Mouse (Mus musculus): ENCODE measurements at regions not wholly inside any gene's neighbourhood (a gene's known extent, or its start where the extent isn't known, plus 50 kb on each side); places are given as distances from the start of the nearest gene placed in this dataset.

DNA sequence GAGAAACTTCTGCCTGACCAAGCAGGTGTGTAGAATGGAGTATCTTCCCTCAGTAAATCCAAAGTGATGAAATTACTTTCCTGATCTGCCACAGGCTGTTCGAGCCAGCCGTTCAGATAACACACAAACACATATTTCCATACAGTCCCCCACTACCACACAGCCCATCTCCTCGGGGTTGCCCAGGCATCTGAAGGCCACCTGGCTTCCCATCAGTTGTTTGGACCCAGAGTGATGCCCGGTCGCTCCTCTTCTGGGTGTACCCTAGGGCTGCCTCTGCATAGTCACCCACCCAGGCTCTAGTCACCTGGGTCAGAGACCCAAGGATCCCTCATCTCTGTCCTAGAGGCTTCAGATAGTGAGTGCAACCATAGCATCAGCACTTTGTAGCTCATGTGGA, 107.9 kb downstream of the CK137956 start:
- H3K27ac ChIP-seq (replicated peaks), result no peak overlapping the region
- WGBS, result 75% methylated on average over 5 of the region's 5 CpGs
- no peaks in the 10 kb centered on the region for H3K9me3 ChIP-seq
- no peaks in the 10 kb centered on the region for H3K36me3 ChIP-seq
- no peak overlapping the region for H3K4me2 ChIP-seq
- H3K9ac ChIP-seq, result no peak overlapping the region
- H3K4me1 ChIP-seq, result no peaks in the 10 kb centered on the region
- no peak overlapping the region for H3K4me3 ChIP-seq
- H3K27me3 ChIP-seq (replicated peaks), result no peaks in the 10 kb centered on the region
- no peak for ATAC-seq (ENCODE audit: extremely low read depth, insufficient number of reproducible peaks, low FRiP score, low TSS enrichment)

DNA sequence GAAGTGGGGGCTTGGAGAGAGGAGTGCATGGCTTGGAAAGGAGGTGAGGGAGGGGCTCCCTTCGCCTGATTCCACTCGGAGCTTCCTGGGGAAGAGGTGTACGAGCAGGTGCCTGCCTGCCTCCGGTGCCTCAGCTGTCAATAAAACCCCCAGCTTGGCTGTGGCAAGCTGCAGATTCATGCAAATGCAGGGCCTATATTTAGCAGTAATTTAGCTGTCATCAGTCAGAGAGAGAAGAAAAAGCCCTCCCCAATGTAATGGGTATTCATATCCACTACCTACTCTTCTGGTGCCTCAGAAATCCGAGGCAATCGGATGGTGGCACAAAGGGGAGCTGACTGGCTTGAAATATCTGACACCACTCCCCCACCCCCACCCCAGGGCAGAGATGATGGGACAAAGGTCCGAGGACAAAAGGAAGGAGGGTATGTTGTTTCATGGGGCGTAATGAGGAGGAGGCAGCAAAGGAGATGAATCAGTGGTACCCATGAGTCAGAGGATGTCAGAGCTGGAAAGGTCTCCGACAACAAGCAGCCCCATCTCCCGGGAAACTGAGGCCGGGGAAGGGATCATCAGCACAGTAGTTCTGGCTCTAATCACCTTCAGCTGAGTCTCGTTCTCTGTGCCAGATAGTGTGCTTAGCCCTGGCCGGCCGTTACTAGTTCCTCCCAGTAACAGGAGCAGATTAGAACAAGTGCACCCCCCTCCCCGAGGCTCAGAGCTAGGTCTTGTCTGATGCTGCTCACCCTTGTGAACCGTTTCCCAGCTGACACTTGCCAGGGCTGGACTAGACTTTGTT, 109.2 kb downstream of the CK137956 start:
- Histone ChIP-seq H3K4me1 (no peaks in the 10 kb centered on the region), H3K4me3 (no peak overlapping the region), H3K27ac (replicated peaks) (no peak overlapping the region), H3K27me3 (replicated peaks) (no peaks in the 10 kb centered on the region), H3K36me3 (no peaks in the 10 kb centered on the region), H3K4me2 (no peak overlapping the region), H3K9me3 (no peaks in the 10 kb centered on the region), H3K9ac (no peak overlapping the region)
- ATAC-seq (ENCODE audit: extremely low read depth, insufficient number of reproducible peaks, low FRiP score, low TSS enrichment), result no peak
- WGBS, result 51% methylated on average over 16 of the region's 16 CpGs

DNA sequence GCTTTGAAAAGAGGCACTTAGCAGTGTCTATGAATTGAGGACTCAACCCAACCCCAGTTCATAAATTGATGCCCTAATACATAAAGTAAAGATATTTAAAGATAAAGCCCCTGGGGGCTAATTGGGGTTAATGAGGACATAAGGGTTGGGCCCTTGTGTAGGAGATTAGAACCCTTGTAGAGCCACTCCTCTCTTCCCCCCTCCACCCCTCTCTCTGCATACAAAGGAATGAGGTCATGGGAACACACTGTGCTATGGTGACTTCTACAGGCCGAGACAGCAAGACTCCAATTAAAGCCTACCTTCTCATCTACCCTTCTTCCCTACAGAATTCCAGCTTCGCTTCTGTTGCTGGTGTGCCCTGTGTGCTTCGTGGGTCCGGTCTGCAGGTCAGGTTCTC, 110.5 kb downstream of the CK137956 start:
- Histone ChIP-seq H3K27ac (replicated peaks) (no peak overlapping the region), H3K4me2 (no peak overlapping the region), H3K27me3 (replicated peaks) (no peaks in the 10 kb centered on the region), H3K4me3 (no peak overlapping the region), H3K4me1 (no peaks in the 10 kb centered on the region), H3K9me3 (no peaks in the 10 kb centered on the region), H3K9ac (no peak overlapping the region), H3K36me3 (no peaks in the 10 kb centered on the region)
- WGBS, result 78% methylated on average over 4 of the region's 4 CpGs
- ATAC-seq (ENCODE audit: extremely low read depth, insufficient number of reproducible peaks, low FRiP score, low TSS enrichment), result no peak

DNA sequence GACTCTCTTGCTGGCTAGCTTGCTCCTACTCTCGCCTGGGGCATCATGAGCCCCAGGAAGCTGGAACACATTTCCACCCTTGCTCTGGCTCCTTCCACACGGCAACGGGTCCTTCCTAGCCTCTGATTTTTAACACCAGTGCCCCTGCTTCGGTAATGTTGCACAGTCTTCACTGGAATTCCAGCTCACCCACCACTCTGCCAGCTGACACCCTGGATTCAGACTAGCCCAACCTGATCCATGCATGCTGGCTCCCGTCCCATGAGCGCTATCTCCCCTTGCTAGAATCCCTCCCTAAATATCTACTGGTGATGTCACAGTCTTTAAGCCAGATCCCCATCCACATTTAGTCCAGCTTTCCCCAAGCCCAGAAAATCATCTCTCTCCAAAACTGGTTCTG, 111.2 kb downstream of the CK137956 start:
- Histone ChIP-seq H3K4me2 (no peak overlapping the region), H3K27ac (replicated peaks) (no peak overlapping the region), H3K9ac (no peak overlapping the region), H3K4me3 (no peak overlapping the region), H3K9me3 (no peaks in the 10 kb centered on the region), H3K27me3 (replicated peaks) (no peaks in the 10 kb centered on the region), H3K4me1 (no peaks in the 10 kb centered on the region), H3K36me3 (no peaks in the 10 kb centered on the region)
- 59% methylated on average over 6 of the region's 6 CpGs for WGBS
- no peak for ATAC-seq (ENCODE audit: extremely low read depth, insufficient number of reproducible peaks, low FRiP score, low TSS enrichment)

DNA sequence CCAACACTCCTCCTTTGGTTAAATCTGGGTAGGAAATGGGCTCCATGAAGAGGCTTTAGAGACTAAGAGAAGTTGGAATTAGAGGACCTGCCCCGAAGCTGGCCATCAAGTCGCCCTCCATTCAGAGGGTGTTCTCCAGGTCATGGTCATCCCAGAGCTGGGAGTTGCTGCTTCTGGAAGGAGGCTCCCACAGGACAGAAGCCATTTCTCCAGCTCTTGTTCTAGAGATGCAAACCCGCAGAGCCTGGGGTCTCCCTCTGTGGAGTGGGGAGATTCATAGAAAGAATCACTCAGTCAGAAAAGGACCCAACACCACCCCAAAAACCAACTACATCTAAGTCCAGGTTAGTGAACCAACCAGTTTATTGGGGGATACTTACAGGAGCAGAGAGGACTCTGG, 112.2 kb downstream of the CK137956 start:
- Histone ChIP-seq H3K4me2 (no peak overlapping the region), H3K9me3 (no peaks in the 10 kb centered on the region), H3K36me3 (no peaks in the 10 kb centered on the region), H3K9ac (no peak overlapping the region), H3K27ac (replicated peaks) (no peak overlapping the region), H3K27me3 (replicated peaks) (no peaks in the 10 kb centered on the region), H3K4me1 (no peaks in the 10 kb centered on the region), H3K4me3 (no peak overlapping the region)
- 66% methylated on average over 3 of the region's 3 CpGs for WGBS
- no peak for ATAC-seq (ENCODE audit: extremely low read depth, insufficient number of reproducible peaks, low FRiP score, low TSS enrichment)

DNA sequence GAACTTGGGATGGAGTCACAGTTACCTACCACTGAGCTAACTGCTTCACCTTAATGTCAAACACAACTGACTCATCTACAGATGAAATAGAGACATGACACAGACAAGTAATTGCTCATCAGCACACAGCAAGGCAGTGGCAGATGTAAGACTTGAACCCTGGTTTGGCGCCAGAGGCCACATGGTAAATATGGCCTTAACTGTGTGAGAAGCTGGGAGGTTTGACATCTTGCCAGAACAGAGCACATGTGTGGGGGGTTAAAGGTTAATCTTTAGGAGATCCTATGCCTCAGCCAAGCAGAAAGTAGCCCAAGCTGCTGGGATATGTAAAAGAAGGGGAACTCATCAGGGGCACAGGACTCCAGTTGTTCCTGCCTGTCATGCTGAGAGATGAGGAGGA, 114.9 kb downstream of the CK137956 start:
- WGBS, result 67% methylated on average over 1 of the region's 1 CpGs
- no peak overlapping the region for H3K9ac ChIP-seq
- no peak overlapping the region for H3K4me3 ChIP-seq
- H3K36me3 ChIP-seq, result no peaks in the 10 kb centered on the region
- no peaks in the 10 kb centered on the region for H3K27me3 ChIP-seq (replicated peaks)
- H3K4me1 ChIP-seq, result no peaks in the 10 kb centered on the region
- H3K9me3 ChIP-seq, result 0 out of 2 replicates have a peak, but pooled peaks cover 8% of the 10 kb centered on the region
- ATAC-seq (ENCODE audit: extremely low read depth, insufficient number of reproducible peaks, low FRiP score, low TSS enrichment), result no peak
- no peak overlapping the region for H3K4me2 ChIP-seq
- no peak overlapping the region for H3K27ac ChIP-seq (replicated peaks)

DNA sequence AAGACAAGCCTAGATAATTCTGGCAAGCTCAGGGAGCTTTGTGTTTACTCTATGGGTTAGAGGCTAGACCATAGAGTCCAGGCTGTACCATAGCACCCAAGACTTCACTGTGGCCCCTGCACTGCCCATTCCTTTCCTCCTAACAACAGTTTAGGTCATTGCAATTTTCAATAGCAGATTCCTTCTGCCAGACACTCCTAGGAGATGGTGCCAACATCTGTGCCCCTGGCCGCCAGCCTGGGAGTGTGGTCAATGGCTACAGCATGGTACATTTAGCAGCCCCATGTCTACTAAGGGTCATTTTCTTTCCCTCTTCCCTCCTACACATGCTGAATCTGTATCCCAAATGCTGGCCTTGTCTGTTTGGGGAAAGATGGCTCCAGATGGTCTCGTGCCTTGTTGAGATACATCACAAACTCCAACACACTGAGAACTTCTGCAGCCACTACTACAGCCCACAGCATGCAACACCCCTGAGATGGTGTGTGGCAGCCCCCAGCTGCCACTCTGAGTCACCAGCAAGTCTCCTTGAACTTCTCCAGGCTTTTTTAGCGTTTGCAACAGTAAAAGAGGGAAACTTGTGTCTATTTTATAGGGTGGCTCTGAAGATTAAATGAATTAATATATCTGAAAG, 115.9 kb downstream of the CK137956 start:
- no peaks in the 10 kb centered on the region for H3K27me3 ChIP-seq (replicated peaks)
- ATAC-seq (ENCODE audit: extremely low read depth, insufficient number of reproducible peaks, low FRiP score, low TSS enrichment), result no peak
- no peaks in the 10 kb centered on the region for H3K4me1 ChIP-seq
- H3K9me3 ChIP-seq, result 0 out of 2 replicates have a peak, but pooled peaks cover 8% of the 10 kb centered on the region
- 70% methylated on average over 3 of the region's 3 CpGs for WGBS
- no peak overlapping the region for H3K4me3 ChIP-seq
- H3K4me2 ChIP-seq, result no peak overlapping the region
- no peaks in the 10 kb centered on the region for H3K36me3 ChIP-seq
- no peak overlapping the region for H3K27ac ChIP-seq (replicated peaks)
- no peak overlapping the region for H3K9ac ChIP-seq

DNA sequence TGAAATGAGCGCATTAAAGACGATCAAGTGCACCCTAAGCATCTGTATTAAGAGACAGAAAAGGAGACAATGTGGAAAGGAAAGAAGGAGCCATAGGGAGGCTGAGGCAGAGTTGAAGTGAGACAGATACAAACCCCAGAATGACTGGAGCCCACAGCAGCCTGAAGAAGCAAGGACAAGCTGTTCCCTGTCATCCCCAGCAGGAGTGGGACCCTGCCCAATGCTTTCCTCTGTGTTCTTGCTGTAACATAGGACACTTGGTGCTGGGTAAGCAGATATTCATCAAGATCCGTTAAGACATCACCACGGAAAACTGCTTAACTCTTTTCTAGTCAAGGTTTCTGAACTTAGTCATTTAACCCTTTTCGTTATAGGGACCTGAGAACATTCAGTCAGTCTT, 121.4 kb downstream of the CK137956 start:
- Histone ChIP-seq H3K4me3 (no peak overlapping the region), H3K9me3 (0 out of 2 replicates have a peak, but pooled peaks cover 8% of the 10 kb centered on the region), H3K4me2 (no peak overlapping the region), H3K9ac (no peak overlapping the region), H3K36me3 (no peaks in the 10 kb centered on the region), H3K27me3 (replicated peaks) (no peaks in the 10 kb centered on the region), H3K27ac (replicated peaks) (no peak overlapping the region), H3K4me1 (no peaks in the 10 kb centered on the region)
- ATAC-seq (ENCODE audit: extremely low read depth, insufficient number of reproducible peaks, low FRiP score, low TSS enrichment), result no peak
- 73% methylated on average over 5 of the region's 5 CpGs for WGBS

DNA sequence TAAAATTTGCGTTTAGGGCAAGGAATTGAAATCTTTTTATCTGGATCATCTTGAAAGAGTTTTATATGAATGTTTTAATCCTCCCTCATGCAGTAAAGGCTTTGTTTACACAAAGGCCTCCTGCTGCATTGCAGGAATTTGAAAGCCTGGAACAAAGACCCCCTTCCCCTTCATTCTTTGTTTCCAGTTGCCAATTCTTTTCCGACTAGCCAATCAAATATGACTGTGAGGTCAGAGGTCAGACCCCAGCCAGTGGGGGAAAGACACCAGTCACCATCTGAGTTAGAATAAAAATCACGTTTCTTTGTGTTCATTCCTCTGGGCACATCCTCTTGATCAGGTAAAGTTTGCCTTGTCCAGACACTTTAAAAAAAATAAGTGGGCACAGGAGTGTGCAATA, 124.4 kb downstream of the CK137956 start:
- WGBS, result 52% methylated on average over 3 of the region's 3 CpGs
- H3K27ac ChIP-seq (replicated peaks), result no peak overlapping the region
- H3K36me3 ChIP-seq, result no peaks in the 10 kb centered on the region
- H3K4me2 ChIP-seq, result no peak overlapping the region
- no peaks in the 10 kb centered on the region for H3K27me3 ChIP-seq (replicated peaks)
- no peaks in the 10 kb centered on the region for H3K4me1 ChIP-seq
- H3K4me3 ChIP-seq, result no peak overlapping the region
- H3K9ac ChIP-seq, result no peak overlapping the region
- ATAC-seq (ENCODE audit: extremely low read depth, insufficient number of reproducible peaks, low FRiP score, low TSS enrichment), result no peak
- H3K9me3 ChIP-seq, result no peaks in the 10 kb centered on the region

DNA sequence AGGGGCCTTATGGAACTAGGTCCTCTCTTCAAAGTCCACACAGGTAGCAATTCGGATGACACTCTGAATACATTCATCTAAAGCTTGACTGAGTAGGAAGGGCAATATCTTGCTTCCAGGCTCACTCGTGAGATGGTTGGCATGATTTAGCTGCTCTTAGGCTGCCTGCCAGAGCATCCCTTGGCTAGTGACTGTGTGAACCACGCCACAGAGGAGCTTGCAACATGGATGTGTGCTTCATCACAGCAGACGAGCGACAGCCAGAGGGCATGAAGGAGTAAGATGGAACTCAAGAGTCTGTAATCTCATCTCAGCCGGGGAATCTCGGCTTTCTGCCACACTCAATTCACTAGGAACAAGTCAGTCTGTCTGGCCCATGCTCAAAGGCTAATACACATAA, 127.3 kb downstream of the CK137956 start:
- Histone ChIP-seq H3K4me2 (no peak overlapping the region), H3K9ac (no peak overlapping the region), H3K9me3 (peaks cover 3% of the 10 kb centered on the region; the same call in 1 of the 2 replicates), H3K4me3 (no peak overlapping the region), H3K36me3 (no peaks in the 10 kb centered on the region), H3K27ac (replicated peaks) (no peak overlapping the region), H3K4me1 (no peaks in the 10 kb centered on the region), H3K27me3 (replicated peaks) (no peaks in the 10 kb centered on the region)
- no peak for ATAC-seq (ENCODE audit: extremely low read depth, insufficient number of reproducible peaks, low FRiP score, low TSS enrichment)
- 60% methylated on average over 7 of the region's 7 CpGs for WGBS

DNA sequence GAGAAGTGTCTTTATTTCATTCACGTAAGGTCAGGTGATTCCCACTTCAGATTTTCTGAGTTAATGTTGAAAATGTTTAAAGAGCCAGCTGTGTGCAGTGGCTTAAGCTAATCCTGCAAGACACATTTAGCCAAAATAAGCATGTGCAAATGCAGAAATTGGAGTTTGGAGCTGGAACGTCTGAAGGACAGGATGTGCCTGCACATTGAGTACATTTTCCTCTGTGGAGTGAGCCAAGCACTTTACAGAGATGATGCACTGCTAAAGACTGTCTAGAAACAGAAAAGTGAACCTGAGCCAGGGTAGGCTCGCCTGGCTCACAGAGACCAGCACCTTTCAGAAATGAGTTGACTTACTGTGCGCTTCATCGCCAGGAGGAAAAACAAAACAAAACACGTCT, 137.1 kb downstream of the CK137956 start:
- 76% methylated on average over 6 of the region's 6 CpGs for WGBS
- no peaks in the 10 kb centered on the region for H3K4me1 ChIP-seq
- ATAC-seq (ENCODE audit: extremely low read depth, insufficient number of reproducible peaks, low FRiP score, low TSS enrichment), result no peak
- H3K9me3 ChIP-seq, result no peaks in the 10 kb centered on the region
- no peak overlapping the region for H3K4me3 ChIP-seq
- no peak overlapping the region for H3K9ac ChIP-seq
- no peak overlapping the region for H3K4me2 ChIP-seq
- H3K36me3 ChIP-seq, result no peaks in the 10 kb centered on the region
- no peaks in the 10 kb centered on the region for H3K27me3 ChIP-seq (replicated peaks)
- H3K27ac ChIP-seq (replicated peaks), result no peak overlapping the region

DNA sequence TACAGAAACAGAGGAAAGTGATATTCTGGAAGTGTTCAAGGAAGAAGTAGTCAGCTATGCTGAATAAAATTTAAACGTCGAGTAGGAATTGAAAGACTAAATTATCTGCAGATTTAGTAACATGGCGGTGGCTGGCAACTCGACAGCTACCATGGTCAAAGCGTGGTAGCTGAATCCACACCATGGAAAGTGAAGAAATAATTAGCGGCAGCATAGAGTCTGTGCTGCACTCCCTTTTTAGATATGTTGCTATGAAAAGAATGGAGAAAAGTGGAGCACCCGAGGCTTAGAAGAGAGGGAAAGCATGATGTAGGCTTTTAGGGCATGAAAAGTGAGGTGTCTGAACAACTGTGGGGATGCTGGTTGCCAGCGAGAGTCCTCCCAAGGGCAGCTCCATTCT, 143.8 kb downstream of the CK137956 start:
- 74% methylated on average over 8 of the region's 8 CpGs for WGBS
- no peak overlapping the region for H3K27ac ChIP-seq (replicated peaks)
- no peaks in the 10 kb centered on the region for H3K27me3 ChIP-seq (replicated peaks)
- no peaks in the 10 kb centered on the region for H3K9me3 ChIP-seq
- no peak overlapping the region for H3K9ac ChIP-seq
- no peak overlapping the region for H3K4me2 ChIP-seq
- no peak for ATAC-seq (ENCODE audit: extremely low read depth, insufficient number of reproducible peaks, low FRiP score, low TSS enrichment)
- no peak overlapping the region for H3K4me3 ChIP-seq
- no peaks in the 10 kb centered on the region for H3K36me3 ChIP-seq
- no peaks in the 10 kb centered on the region for H3K4me1 ChIP-seq

All from heart, embryonic 13.5 days (tissue).